Mouse (Mus musculus) liver, embryonic 15.5 days (tissue): ENCODE measurements around the gene C530025M09Rik. TPM values are rescaled to one million over a fixed set of nuclear protein-coding genes. Genes with fewer than 3 reads are reported as not detected.

ENCODE experiments used
- ATAC-seq: fragments of 200-750 bp; cut with Nextera tagmentation; 2 replicates; pipeline ENCODE4 v1.8.0; 2017; ENCODE audit warnings: moderate number of reproducible peaks, mild to moderate bottlenecking, moderate library complexity; ENCODE audit not compliant: insufficient read depth
- H3K27ac ChIP-seq: fragments of 300-500 bp; sonication (generic); replicated peaks from 2 replicates; pipeline ENCODE4 v1.5.1; 2015; ENCODE audit warnings: mild to moderate bottlenecking, inconsistent platforms
- H3K27me3 ChIP-seq: fragments of 300-500 bp; sonication (generic); 2 replicates; pipeline ENCODE4 v1.6.1; 2015; ENCODE audit warnings: mild to moderate bottlenecking, inconsistent platforms
- H3K36me3 ChIP-seq: fragments of 300-500 bp; sonication (generic); replicated peaks from 2 replicates; pipeline ENCODE4 v1.6.1; 2015; ENCODE audit warnings: moderate library complexity, mild to moderate bottlenecking, inconsistent platforms
- H3K4me1 ChIP-seq: fragments of 300-500 bp; sonication (generic); replicated peaks from 2 replicates; pipeline ENCODE4 v1.6.1; 2015; ENCODE audit warnings: inconsistent platforms
- H3K4me2 ChIP-seq: fragments of 300-500 bp; sonication (generic); 2 replicates; pipeline ENCODE4 v1.6.1; 2015; ENCODE audit warnings: moderate library complexity, mild to moderate bottlenecking, inconsistent platforms
- H3K4me3 ChIP-seq: fragments of 300-500 bp; sonication (generic); replicated peaks from 2 replicates; pipeline ENCODE4 v1.5.1; 2015; ENCODE audit warnings: mild to moderate bottlenecking, inconsistent platforms
- H3K9ac ChIP-seq: fragments of 300-500 bp; sonication (generic); 2 replicates; pipeline ENCODE4 v1.6.1; 2015; ENCODE audit warnings: moderate library complexity, mild to moderate bottlenecking, inconsistent platforms
- H3K9me3 ChIP-seq: fragments of 300-500 bp; sonication (generic); replicated peaks from 2 replicates; pipeline ENCODE4 v1.6.1; 2016; ENCODE audit warnings: inconsistent platforms
- WGBS: fragments of 180-500 bp; shearing (Covaris S2); methylation state at CpG from one replicate; pipeline ENCODE4 v1.1.7; 2015; ENCODE audit warnings: mixed read lengths; ENCODE audit not compliant: insufficient replicate concordance; 5-methylcytosine and 5-hydroxymethylcytosine counted together
- polyA plus RNA-seq: library from polyadenylated mRNA; unstranded; fragments of >200 nt; fragmentation: Nextera tagmentation; extraction: Ambion mirVana; gene quantifications from 2 replicates; pipeline ENCODE4 v1.2.1, GENCODE M21; 2015

The C530025M09Rik gene
- polyA plus RNA-seq, 1 experiment from 2014 or later, result not detected

DNA sequence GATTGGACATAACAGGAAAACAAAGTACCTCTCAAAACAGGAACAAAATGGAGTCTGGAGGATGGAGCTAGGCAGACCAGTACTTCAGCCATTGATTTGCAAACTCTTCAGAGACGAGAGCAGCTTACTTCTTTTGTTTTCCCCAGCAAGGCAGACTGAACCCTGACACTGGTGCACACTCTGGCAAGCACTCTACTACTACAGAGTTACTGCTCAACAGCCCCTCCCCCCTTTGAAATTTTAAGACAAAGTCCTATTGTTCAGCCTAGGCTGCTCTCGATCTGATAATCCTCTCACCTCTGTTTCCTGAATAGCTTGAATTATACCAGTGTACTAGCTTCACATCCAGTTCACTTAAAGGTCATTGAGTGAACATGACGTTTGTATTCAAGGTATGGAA lies 32.4 kb downstream of the C530025M09Rik start:
- H3K36me3 ChIP-seq, result no peaks in the 10 kb centered on the region
- no peak overlapping the region for H3K4me3 ChIP-seq
- no peak overlapping the region for H3K4me2 ChIP-seq
- no peak for ATAC-seq
- H3K27ac ChIP-seq, result no peak overlapping the region
- H3K9ac ChIP-seq, result no peak overlapping the region
- WGBS, result 14% methylated on average over 3 of the region's 3 CpGs
- H3K4me1 ChIP-seq, result no peaks in the 10 kb centered on the region
- H3K27me3 ChIP-seq, result no peaks in the 10 kb centered on the region
- 0 out of 2 replicates have a peak, but pooled peaks cover 3% of the 10 kb centered on the region for H3K9me3 ChIP-seq

Other genes starting within 250 kb of the C530025M09Rik start
- gene Syndig1, start 2.0 kb downstream of the C530025M09Rik start, polyA plus RNA-seq, result 0.08 and 0.23 TPM in 2 replicates